Mouse (Mus musculus) left cerebral cortex, adult 9 months (tissue): ENCODE measurements at regions not wholly inside any gene's neighbourhood (a gene's known extent, or its start where the extent isn't known, plus 50 kb on each side); places are given as distances from the start of the nearest gene placed in this dataset.

Source experiments
- DNase-seq, 2 experiments: peaks; one replicate each; pipeline ENCODE4 v3.0.0; 2022; ENCODE audit warnings: low spot score in 2 of 2

DNA sequence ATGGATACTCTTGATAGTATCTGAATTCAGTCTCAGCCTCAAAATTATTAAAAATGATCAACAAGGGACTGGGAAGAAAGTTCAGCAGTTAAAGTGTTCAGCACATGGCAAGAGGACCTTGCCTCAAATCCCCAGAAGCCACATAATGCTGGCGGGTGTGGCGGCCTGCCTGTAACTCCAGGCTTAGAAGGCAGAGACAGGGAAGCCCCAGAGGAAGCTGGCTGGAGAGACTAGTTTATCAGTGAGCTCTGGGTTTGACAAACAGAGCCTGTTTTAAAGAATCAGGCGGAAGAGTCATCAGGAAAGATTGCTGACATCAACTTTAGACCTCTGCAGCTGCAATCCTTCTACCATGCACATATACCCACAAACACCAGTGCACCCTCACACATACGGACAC lies 52.1 kb upstream of the Fyn start:
- no peak for DNase-seq

DNA sequence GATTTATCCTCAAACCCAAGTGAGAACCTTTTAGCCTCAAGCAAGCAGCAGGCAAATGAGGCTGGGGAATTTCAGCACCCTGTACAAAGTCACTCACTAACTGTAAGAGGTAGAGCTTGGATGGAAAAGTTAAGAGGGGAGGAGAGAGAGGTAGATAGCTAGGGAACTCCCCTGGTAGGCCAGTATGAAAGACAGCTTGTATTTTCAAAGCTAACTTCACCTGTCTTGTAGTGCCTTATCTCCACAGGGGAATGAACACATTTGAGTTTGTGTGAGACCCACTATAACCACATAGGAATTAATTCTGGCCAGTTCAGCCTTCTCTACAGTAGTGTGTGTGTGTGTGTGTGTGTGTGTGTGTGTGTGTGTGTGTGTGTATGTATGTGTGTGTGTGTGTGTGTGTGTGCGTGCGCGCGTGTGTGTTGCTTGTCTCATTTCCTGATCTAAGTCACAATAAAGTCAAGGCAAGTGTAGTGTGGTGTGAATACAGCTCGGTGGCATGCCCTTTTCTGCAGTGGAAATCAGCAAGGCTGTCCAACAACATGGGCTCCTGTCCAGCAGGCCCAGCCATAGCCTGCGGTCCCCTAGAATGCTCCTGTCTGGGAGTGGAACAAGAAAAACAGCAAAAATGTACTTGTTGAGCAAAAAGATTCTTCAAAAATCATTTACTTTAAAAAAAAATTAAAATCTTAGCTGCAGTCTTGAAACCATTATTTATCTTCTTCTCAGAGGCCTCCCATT lies 53.1 kb upstream of the Fyn start:
- no peak for DNase-seq

DNA sequence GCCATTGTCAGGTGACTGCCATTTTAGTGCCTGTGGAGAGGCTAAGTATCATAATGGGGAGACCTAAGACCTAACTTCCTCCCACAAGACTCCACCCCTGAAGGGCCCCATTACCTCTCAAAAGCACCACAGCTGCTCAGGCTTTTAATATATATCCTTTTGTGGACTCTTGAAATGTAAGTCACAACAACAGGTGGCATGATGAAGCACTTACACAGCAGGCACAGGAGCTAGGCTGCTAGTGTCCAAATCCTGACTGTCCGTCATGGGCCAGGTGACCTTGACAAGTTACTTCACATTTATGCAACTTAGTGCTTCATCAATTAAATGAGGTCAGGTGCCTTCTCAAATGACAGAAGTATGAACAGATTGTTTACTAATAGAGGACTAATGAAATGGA lies 57.2 kb upstream of the Fyn start:
- DNase-seq = no peak

DNA sequence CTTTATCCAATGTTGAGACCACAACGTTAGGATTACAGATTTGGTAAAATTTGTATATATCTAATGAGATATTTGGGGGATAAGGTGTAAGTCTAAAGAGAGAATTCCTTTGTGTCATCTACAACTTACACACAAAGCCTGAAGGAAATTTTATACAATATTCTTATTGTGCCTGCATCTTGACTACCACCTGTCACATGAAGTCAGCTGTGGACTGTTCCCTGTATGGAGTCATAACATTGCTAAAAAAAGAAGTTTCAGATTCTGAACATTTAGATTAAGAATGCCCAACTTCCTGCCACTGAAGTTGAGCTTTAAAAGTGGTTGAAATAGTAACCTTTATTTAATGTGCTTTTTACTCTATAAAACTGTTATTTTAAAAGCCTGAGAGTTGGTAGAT lies 60.1 kb upstream of the Fyn start:
- DNase-seq = no peak

DNA sequence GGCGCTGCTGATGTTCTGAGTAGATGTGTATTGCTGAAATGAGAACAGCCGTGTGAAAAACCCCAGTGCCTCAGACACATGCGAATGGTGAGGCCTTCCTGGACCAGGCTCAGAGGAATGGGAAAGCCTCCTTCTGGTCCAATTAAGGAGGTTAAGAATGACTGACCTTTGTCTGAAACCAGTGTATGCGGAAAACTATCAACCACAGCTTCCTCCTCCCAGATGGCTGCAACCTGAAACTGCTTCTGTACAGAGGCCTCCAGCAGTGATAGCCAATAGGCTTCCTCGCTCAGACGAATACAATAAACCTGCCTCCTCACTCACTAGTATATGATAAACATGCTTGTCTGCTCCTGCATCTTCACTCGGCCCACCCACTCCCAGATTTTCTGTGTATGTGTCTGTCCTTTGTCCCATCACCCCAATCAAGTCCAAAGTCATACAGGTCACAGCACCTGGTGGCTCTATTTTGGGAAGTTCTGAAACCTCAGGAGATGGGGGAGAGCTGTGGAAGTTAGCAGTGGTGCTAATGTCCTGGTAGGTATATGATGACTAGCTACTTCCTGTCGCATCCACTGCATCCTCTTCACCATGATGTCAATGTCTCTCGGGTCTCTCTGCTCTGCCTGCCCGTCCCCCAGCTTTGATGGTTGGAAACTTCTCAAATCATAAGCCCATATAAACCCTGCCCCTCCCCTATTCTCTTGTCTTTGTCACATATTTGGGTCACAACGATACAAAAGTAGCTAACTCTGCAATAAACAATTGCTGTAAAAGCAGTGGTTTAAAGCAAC lies 75.8 kb upstream of the Fyn start:
- DNase-seq = no peak

DNA sequence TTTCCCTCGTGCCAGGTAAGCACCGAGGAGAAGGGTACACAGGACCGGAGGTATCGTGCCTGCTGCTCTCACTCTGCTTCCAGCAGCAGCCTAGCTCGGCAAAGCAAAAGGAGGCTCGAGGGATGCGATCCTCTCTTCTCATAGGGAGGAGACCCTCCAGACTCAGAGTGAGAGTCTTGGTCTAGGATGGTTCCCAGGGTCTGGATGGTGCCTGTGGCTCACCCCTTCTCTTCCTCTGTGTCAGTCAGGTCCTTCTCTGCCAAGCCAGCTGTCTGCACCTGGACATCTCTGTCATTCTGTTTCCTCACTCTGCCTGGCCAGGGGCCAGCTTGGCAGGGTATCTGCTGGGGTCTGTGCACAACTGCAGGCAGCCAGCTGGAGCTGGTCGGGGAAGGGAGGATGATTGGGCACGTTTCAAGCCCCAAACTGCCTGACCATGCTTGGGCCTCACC lies 76.9 kb upstream of the Fyn start:
- DNase-seq = no peak

DNA sequence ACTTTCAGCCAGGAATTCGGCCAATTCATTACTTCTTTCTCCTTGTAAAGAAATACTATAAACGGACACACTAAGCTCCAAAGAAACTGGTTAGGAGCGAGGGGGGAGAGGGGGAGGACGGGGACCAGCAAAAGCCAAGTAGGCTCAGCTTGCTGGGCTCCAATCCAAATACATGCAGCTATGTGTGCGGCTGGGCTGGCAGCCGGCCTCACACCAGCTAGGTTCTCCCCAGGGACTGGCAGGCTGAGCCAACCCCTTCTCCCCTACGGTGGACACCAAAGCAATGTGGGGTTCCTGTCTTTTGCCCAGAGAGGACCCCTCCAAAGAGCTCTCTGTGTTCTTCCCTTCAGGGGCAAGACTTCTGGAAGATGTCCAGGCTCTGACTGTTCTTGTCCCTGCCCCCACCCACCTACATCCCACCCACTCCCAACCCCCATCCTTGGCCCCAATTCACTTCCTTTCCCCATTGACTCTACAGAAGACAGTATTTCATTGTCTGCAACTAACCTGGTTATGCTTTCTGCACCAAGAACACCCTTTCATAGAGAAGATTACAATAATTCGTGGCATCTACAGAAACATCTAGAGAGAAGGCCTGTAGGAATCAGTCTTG lies 77.4 kb upstream of the Fyn start:
- DNase-seq = peak in 1 of 2 experiments; percentile 30

DNA sequence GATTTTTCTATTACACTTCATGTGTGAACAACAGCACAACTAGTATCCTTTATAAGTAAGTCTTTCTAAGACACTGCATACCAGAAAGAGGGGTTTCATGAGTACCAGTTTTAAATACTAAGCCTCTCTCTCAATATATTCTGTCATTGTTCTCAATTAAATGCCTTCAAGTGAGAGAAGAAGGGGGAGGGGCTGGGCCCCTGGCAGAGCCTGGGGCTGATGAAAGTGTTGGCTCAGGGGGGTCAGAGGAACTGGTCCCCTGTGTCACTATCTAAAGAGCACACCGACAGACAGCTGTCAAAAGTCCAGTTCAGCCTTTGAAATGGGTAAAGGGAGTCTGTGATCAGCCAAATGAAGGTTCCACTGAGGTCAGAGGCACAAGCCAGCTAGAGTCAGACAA lies 78.4 kb upstream of the Fyn start:
- no peak for DNase-seq

DNA sequence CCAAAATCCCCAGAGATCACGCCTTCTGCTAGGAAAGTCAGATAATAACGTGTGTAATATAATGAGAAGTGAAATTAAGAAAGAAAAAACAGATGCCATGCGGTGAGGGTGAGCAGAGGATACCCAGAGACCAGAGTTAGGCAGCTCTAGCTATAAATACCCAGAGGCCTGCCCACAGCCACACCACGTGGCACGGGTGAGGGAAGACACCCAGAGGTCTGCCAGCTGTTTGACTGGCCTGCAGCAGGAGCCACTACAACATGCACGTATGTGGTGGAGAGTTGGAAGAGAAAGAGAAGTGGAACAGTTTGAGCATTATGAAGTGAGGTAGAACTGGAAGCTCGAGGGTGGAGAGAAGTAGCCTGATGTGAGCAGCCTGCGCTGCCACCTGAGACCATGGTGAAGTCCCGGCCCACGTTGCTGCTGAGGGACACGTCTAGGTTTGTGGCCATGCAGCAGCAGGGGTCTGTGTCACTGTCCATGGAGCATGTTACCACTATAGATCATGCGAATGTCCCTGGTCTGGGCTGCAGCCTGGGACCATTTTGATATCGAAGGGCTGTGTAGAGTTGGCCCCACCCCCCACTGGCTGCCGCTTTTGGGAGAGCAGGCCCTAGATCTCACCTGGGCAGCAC lies 88.2 kb upstream of the Fyn start:
- DNase-seq = no peak

DNA sequence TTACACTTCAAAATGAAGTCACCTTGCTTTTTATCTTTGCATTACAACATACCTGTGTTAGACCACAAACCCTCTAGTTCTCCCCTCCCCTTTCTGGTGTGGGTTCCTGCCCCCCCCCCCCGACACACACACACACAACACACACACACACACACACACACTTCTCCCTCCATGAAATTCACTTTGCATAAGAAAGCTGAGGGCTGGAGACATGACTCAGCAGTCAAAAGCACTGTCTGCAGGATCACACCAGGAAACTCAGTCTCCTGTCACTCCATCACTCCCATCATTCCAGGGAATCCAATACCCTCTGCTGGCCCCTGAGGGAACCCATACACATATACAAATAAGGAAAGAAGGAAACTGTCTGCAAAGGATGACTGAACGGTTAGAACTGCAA lies 94.5 kb upstream of the Fyn start:
- no peak for DNase-seq

DNA sequence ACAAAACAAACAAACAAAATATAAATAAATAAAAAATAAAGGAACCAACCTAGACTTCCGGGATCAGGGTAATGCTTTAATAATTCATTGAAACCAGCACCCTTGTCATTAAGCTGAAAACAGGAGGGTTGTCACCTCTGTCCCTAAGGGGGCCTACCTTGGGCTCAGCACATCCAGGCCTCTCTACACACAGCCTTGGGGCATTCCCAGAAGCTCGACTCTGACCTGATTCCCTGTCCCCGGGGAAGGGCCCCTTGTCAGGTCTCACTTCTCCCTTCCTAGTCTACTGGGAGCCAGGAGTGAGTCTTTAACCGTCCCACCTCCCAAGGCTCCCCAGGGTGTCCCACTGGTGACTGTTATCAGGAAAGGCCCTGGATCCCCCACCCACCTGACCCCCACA lies 95.2 kb upstream of the Fyn start:
- no peak for DNase-seq

DNA sequence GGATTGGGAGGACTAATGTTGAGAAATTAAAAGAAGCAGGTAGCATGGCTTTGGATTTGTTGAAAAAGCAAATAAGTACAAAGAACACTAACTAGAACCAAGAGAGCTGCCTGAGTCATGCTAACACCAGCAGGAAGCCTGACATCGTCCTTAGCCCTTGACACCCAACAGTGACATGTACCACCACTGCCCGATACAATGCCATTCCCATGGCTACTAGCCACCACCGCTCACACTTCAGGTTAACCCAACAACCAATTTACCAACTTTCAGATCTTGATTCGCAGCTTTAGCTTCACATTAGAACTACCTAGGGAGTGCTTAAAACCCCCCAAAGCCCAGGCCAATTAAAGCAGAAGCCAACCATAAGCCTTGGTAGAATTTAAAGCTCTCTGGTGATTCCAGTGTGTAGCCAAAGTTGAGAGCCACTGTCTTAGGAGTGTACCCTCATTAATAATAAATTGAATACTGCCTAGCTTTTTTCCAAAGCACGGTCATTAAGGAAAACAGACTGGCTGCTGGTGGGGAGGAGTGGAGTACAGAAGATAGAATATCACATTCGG lies 96.2 kb upstream of the Fyn start:
- no peak for DNase-seq

DNA sequence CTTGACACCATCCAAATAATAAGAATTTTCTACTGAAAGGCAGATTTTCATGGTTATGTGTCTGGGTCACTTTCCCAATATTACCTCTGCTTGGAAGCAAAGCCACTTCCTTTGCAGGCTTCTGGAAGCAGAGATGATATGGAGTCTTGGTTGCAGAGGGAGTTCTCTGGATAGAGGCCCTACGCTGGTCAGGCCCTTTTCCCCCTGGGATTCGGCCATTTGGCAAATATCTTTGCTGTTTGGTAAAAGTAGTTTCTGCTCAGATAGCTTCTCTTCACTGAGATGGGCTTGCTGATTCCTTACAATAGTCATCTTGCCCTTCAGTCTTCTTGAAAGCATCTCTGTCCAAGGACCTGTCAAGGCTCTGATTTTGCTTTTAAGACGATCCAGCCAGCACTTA lies 98.2 kb upstream of the Fyn start:
- DNase-seq = no peak

DNA sequence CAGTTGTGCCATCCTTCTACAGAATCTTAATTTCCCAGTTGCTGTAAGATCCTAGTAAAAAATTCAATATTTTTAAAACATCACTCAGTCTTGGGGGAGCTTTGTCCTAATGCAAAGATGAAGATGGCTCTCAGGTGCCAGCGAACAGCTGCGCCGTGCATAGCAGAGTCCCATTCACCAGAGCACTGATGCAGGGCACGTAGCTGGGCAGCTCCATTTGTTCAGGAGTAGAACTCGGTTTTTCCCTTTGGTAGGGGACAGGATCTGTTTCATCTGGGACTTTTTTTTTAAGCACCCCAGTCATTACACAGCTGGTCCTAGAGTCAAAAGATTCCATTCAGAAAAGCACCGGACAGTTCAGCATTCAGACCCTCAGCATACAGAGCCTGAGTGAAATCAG lies 101.4 kb upstream of the Fyn start:
- no peak for DNase-seq

DNA sequence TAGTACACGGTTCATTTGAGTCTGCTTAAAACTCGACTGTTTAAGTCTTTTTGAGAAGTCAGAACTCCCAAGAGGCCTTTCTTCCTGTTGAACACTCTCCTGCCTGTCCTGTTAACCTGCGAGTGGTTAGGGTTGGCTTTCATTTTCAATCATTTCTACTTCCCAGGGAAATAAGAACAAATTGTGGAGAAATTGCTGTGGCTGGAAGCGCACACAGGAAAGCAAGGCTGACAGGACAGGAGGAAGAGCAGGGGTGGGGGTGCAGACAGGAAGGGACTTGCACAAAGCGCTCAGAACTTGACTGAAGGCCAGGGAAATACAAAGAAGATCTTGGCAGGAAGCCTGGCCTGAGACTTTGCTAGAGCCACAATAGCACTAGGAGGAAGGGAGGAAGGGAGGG lies 102.2 kb upstream of the Fyn start:
- DNase-seq = peak; percentile 26 to 66

DNA sequence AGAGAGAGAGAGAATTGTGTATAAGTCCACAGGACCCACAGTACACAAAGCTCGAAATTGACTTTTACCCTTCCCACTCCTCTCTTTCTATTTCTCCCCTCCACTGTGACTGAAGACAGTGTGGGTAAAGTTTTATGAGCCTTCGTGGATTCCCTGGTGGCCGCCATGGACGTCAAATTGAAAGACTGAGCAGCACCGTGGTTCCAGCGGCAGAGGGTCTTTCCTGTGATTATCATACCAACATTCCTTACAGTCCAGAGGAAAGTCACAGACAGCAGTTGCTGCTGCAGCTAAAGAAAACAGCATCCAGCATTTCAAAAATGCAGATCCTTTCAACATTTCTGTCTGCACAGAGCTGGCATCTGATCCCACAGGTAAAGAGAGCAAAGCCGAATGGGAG lies 98.9 kb upstream of the Ccn6 start:
- DNase-seq = no peak

DNA sequence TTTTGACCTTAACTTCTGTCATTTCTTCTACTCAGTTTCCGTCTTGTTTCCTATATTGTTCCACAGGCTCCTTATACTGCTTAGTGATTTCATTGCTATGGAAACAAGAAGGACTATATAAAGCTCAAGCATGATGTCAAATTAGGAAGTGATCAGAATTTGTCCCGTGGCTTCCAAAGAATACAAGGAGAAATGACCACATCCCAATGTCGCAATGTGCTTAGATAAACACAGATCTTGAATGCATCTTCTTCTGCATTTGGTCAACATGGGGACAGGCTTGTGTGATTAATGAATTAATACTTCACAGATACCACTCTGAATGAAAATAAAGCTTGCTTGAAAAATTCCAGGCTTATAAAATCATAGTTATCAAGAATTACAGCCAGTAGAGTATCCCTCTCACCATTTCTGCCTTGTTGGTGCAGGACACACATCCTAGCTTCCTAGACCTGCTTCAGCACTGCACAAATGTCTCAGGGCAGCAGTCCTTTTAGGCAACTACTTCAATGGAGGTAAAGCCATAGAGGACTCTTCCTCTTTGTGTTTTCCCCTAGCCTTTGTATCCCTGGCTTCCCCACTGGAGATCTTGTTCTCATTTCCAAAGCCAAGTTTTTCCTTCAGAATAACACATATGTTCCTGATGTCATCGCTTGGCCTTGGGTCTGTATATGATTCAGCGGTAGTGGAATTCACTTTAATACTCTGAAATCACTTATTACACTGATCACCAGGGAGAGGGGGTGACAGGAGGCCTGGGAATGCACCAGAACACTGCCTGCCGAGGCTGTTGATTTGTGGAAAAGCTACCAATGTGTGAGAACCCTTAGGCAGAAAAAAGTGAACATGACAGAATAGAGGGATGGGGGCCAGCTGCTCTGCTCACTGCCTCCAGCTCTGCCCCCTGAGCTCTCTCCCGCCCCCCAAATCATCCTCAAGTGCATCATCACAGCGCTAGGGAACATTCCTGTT lies 97.9 kb upstream of the Ccn6 start:
- no peak for DNase-seq

DNA sequence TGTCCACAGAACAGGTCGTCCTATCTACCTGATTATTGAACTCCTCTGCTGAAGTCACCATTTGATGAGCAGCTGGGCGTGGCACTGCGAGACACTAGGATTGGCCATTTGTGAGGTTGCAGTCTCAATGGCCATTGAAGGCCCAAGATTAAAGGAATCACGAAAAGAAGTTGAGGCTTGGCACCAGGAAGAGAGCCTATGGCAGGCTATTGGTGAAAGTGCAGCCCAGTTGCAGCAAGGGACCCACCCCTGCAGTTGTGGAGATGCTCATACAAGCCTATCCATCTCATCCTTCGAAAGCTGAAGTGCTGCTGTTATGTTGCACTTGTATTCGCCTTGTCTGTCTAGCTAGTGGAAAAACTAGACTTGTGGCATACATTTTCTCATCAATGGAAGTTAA lies 96.5 kb upstream of the Ccn6 start:
- no peak for DNase-seq

DNA sequence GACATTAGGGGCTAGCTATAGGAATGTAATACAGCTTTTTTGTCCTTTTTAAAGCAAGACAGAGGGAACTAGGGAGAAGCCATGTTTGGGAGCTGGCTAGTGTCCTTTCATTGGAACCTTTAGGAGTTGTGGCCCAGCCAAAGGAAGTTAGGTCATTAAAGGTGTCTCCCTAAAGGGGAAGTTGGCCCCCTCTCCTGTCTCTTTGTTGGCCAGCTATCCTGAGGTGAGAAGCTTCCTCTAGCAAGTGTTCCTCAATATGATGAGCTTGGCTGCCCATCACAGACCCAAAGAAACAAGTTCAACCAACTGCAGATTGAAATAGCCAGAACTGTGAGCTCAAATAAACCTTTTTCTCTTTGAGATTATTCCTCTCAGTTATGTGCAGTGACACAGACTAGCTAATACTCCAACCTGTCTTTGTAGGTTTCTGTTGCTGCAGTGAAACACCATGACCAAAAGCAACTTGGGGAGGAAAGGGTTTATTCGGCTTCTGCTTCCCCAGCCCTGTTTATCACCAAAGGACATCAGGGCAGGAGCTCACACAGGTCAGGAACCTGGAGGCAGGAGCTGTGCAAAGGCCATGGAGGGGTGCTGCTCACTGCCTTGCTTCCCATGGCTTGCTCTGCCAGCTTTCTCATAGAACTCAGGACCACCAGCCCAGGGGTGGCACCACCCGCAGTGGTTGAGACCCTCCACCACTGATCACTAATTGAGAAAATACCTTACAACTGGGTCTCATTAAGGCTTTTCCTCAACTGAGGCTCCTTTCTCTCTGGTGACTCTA lies 94.0 kb upstream of the Ccn6 start:
- no peak for DNase-seq

DNA sequence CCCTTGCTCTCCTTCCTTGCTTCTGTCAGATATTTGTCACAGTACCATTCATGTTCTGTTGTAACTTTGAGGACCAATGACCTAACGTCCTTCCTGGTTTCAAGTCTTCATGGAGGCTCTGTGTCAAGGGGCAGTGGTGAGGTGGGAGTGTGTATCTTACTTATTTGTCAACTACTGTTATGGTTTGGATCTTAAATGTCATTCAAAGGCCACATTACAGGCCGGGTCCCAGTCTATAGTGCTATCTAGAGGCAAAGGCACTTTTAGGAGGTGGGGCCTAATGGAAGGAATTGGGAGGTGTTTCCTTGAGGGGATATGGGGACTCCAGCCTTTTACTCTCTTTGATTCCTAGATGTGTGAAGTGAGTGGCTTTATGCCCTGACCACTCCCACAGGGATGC lies 91.0 kb upstream of the Ccn6 start:
- DNase-seq = no peak
